Mouse (Mus musculus) monocyte, adult 5-6 weeks (primary cell): ENCODE results near the gene Cep290. TPM values are rescaled to one million over a fixed set of nuclear protein-coding genes. Genes with fewer than 3 reads are reported as not detected.
A peak's percentile ranks its signal among the peaks of the same experiment; 100 is the strongest.
"Not testable (repeated sequence)": the region's sequence is repeated elsewhere in the genome, so short reads cannot be mapped to it uniquely, and the experiment has no call there.

Experiments used
- ATAC-seq: fragments of 153-309, 156-312 bp; replicated peaks from 2 replicates; pipeline ENCODE4 v1.8.0; 2017; ENCODE audit warnings: mild to moderate bottlenecking; ENCODE audit not compliant: low TSS enrichment, insufficient number of reproducible peaks, severe bottlenecking, poor library complexity, low FRiP score
- total RNA-seq: library from RNA; stranded (forward); fragments of 200-1000, 200-491, 200-594 nt; gene quantifications from 3 replicates; pipeline ENCODE4 v1.2.3, GENCODE M21; 2017

The Cep290 gene
- 5.4 to 12.8 TPM (median 8.7 TPM) in 3 replicates for total RNA-seq

DNA sequence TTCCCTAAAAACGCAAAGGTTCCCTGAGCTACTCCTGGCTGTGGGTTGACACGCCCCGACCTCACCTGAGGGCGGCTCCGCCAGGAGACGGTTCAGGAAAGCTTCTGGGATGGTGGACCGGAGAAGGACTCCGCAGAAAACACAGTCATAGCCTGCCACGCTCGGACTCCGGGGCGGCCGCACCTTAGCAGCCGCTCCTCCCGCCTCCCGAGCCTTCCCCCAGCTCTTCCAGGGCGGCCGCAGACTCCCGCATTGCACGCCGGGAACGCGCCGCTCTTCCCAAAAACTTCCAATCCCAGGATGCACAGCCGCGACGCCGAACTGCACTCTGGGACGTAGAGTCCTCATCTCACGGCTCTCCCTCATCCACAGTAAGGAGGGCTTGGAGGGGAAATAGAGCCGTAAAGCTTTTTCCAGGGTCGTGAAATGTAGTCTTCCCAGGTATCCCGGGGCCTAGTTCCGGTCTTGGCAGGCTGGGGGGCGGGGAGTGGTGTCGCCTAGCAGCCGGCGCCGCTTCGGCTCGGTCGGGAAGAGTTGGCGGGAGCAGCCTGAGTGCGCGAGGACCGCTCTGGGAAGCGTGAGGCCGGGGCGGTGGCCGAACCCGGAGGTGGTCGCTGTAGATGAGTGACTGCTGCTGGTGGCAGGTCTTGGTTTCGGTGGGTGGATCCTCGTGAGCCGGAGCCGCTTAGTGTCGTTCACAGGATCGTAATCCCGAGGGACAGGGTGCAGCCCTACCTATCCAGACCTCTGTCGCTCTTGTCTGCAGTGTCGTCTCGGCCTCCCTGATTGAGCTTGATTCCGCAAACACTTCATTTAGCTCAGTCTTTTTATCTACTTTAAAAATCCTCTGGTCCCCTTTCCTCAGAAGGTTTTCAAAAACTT, at the start of gene Cep290, which contains the start of gene Tmtc3:
Cep290 (plus strand) TSS at position 462 of the 882 bp plus-strand sequence.
Tmtc3 (minus strand) TSS at position 254 of the 882 bp plus-strand sequence.
- peak; percentile 95 for ATAC-seq

DNA sequence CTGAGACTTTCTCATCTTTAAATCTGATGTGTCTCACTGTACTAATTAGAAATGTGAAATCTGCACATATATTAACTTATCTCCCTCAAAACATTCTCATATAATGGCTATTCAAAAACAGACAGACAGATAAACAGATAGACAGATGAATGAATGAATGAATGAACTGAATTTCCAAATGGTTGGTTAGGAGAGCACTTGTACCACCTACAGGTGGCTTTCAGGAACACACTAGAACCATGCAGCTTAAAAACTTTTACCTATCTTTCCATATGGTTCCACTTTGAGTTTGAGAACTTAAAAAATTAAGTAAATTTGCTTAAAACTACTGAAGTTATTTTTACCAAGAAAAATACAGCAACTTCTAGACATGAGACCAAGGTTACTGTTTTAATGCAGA, 38.0 kb upstream of the Cep290 start:
- no peak for ATAC-seq

DNA sequence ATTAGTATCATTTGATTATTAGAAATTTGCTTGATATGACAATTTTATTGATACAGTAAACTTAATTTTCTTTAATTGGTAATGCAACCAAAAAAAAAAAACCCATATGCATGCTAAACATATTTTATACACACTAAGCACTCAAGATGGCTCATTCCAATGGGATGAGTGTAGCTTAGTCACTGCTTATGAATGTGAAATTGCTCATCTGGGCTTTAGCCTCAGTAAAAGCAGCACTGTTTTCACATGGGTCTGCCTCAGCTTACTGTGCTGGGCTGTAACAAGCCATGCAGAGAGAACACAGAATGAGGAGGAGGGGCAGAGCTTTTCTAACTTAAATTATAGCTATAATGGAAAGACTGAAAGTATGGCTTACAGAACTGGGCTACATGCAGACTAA, 26.8 kb upstream of the Cep290 start:
- ATAC-seq, result no peak

DNA sequence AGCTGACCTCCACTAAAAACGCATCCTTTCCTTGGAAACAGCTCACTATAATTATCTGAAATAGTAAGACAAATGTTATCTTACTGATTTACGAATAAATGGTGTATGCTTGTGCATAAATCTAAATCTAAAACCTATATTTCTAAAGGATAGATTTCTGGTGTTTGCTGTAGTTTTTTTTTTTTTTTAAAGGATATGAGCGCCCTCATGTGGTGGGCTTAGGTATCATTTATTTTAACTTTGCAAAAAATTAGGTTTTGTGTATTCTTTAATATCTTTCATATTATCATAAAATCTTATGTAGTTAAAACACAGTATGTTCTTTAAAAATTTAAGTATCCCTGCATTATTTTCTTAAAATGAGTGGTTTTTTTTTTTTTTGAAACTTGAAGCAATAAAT, 12.3 kb upstream of the Cep290 start:
- no peak for ATAC-seq

DNA sequence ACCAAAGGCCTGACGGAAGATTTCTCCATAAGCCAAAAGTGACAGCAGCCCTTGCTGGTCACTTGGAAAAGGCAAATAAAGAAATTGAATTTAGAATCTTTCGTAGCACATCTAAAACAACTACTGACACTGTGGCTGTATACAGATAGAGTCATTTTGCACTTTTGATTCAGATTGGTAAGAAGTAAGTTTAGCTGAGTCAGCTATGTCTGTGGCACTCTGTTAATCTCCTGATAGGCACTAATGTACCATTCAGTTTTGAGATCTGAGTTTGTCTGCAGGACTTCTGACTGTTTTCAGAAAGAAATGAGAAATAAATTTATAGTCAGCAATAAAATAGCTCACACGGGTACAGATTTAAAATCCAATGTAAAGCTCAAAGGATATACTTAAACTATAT, 7.8 kb upstream of the Cep290 start:
- ATAC-seq, result no peak

DNA sequence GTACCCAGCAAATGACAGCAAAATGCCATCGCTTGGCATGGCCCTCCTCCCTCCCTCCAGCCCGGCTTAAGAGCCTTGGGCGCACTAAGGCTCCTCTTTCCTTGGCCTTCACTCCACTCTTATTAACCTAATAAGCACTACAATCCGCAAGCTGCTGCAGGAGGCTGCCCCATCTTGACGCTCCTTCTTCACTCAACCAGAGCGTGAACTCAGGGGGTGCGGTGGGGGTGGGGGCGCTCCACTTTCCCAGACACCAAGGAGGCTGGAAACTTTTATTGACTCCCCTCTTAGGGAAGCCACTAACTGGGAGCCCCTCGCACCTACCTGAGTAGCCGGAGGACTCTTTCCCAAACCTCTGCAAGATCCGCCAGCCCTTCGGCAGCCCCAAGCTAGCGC, 659 bp upstream of the Cep290 start:
- peak; percentile 25 for ATAC-seq

DNA sequence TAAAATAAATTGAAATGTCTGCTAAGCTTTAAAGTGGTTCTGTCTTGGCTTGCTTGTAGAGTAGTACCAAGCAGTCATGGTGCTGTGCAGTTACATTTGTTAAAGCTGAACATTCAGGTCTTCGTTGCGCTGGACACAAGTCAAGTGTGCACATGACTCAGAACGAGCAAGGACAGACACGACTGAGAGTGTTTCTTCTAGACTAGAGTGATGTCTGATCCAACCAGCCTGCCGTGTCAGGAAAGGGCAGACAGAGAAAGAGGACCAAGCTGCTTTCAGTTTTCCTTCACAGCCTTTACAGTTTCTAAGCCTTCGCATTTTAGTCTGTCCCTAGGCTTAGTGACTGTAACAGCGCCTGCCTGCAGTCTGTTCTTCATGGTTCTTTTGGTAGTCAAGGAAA, 4.6 kb downstream of the Cep290 start:
- no peak for ATAC-seq

DNA sequence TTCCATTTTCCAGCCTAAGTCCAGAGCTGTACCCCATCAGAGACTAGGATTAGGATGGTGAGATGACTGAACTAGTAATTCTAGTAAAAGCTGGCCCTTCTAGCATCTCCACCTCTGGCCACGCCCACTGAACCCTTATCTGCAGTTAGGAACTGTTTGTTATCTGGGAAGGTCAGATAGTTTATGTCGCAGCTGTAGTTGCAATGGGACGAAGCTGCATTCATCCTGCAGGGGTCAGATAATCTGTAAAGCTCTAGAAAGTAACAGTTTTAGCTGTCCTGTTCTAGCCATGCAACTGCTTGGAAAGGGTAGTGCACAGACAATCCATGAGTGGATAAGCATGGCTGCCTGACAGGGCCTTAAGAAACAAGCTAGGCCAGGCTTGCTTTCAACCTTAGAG, 11.0 kb downstream of the Cep290 start:
- ATAC-seq, result no peak

DNA sequence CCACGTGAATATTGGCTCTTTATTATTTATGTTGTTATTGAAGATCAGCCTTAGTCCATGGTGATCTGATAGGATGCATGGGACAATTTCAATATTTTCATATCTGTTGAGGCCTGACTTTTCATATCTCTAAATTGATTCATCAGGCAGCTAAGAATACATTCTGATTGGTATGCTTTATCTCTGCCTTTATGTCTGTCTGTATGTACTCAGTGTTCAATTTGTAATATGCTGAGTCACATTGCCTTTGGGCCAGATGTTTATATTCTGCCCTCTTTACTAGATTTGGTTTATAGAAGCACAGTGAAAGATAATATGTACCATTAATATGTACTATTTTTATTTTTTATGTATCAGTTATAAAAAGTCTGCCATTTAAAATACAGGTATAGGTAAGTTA, 20.8 kb downstream of the Cep290 start:
- no peak for ATAC-seq

DNA sequence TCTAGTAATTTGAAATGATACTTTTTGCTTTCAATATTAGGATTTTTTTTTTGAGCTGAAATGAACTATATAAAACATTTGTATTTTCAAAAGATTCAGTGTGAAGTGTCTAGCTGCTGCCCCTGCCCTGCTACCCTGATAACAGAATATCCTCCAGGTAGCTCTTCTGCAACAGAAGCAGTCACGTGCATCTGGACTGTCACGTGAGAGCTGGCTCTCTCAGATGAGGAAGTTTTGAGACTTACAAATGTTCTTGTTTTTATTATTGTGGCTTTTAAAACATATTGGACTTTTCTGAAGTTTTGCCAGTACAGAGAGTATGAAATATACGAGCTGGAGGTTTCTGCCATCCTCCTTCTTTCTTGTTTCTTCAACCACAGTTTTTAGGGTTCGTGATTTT, 34.3 kb downstream of the Cep290 start:
- no peak for ATAC-seq

DNA sequence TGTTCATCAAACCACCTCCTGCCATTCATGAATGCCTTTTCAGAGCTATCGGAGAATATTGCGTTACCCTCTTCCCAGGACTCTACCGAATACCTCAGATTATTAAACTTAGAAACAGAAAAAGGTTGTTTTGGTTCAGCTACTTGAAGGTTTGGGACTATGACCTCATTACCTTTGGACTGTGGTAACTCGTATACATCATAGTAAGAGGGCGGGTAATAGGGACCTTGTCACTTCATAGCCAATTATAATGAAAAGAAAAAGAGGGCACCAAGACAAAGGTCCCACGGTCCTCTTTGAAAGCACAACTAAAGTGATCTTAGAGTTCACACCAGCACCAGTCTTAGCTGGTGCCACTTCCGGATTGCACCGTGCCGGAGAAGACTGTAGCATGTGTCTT, 35.0 kb downstream of the Cep290 start:
- ATAC-seq, result no peak

DNA sequence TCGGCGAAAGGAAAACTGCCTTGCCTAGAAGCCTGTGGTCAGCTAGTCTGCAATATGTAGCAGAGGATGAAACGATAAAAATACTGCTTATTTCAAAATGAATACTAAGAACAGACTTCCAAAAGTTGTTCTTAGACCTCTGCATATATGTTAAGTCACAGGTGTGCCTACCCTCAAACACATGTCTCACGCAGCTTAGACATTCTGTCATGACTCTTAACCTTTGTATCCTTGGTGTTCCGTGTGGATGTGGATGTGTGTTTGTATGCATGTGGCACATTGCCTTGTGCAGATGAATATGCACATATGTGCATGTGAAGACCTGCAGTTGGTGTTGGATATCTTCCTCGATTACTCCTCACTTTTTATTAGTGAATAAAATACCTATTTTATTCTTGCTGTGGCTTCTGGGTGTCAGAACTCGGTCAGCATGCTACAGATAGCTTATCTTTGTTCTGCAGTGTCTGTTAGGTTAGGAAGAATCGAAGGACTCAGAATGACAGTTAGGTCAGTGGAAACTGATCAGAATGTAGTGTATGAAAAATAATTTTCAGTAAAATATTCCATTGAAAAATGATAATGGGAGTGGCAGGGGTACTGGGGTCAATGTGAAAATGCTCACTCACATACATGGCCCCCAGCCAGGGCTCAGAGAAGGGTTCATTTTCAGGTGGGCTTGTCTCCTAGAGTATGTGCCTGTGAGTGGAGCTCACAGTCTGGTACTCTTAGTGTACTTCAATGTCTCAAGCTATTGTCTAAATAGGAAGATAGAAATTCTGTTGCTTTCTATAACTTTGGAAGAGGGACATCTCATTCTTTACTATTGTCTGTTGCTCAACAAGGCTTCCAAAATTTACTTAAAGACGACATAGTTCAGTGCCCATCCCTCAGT, 37.4 kb downstream of the Cep290 start:
- ATAC-seq, result no peak

DNA sequence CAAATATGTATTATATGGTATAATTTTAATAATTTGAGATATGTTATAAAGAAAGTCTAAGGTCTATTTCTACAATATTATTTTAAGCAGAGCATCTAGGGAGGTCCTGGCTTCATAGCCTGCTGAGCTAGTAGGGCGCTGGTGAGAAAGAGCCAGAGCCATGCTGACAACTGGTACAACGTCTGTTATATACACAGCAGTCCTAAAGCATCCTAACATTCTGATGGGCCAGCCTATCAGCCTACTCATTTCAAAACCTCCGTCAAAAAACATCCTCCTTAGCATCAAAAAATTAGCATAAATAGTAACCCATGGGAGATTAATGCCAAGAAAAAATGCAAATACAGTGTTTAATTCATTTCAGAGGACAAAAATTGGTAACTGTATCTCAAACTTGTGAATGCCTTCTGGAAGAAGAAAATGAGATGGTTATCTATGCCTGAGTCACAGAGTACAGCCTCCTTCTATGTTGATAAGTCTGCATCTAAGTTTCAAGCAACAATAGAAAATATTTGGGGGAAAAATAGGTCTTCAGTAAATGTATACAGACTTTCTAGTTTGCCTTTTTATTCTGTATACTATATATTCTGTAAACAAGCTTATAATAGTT, 69.3 kb downstream of the Cep290 start:
- no peak for ATAC-seq

DNA sequence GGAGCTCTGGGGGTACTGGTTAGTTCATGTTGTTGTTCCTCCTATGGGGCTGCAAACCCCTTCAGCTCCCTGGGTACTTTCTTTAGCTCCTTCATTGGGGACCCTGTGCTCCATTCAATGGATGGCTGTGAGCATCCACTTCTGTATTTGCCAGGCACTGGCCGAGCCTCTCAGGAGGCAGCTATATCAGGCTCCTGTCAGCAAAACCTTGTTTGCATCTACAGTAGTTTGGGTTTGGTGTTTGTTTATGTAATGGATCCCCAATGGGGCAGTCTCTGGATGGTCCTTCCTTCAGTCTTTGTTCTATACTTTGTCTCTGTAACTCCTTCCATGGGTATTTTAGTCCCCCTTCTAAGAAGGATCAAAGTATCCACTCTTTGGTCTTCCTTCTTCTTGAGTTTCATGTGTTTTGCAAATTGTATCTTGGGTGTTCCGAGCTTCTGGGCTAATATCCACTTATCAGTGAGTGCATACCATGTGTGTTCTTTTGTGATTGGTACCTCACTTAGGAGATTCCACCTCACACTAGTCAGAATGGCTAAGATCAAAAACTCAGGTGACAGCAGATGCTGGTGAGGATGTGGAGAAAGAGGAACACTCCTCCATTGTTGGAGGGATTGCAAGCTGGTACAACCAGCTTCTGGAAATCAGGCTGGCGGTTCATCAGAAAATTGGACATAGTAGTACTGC, 73.0 kb downstream of the Cep290 start:
- ATAC-seq, result not testable (repeated sequence)

DNA sequence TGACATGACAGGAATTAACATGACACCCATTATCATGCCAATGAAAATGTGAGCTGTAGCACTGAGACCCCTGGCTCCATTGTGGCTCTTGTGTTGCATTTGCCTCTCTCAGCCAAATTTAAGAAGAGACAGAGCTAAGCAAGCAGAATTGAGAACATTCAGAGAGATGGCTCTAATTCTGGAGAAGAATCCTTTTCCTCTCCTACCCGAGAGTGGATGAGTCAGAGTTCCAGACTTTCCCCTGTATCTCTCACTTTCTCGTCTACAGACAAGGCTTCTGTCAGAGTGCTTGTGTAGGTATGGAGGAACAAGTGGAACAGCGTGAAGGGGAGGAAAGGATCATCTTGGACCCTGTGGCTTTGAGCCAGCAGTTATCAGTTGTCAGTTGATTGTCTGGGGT, 76.8 kb downstream of the Cep290 start:
- ATAC-seq, result no peak

DNA sequence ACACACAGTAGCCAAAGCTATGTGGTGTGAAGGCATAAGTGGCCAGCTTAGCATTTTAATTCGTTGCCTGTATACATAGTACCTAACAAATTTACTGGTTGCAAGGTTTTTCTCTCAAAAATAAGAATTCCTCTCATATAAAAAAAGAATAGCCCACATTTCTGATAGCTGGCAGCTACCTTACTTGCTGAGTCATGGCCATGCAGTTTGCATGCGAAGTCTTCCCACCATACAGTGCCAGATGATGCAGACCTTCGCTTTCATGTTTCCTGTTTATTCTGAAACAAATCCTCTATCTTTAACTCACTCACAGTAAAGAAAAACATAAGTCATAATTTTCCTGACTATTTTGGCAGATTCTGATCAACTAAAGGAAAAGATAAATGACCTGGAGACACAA, 84.3 kb downstream of the Cep290 start:
- no peak for ATAC-seq

DNA sequence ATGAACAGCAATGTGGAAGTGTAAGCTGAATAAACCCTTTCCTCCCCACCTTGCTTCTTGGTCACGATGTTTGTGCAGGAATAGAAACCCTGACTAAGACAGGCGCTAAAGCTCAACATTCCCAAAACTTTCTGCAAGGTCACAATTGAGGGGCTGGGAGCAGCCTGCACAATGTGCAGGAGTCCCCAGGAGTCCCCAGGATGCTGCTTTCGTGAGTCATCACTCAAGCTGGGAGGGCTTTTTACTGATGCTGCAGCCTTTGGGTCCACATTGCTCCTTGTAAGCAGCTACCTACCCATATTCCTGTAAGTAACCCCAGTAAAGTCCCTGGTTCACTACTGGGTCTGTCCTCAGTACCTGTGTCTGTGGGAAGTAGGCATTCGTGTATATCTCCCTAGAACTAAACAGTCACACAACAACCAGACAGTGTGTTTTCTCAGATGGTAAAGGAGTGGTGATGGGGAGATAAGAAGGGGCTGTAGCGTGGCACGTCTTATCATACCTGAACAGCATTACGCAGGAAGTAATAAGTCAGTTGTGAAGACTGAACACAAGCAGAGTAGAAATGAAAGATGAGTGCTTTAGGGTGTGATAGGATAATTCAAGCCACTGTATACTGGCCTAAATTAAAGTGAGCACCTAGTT, 87.3 kb downstream of the Cep290 start:
- ATAC-seq, result no peak

DNA sequence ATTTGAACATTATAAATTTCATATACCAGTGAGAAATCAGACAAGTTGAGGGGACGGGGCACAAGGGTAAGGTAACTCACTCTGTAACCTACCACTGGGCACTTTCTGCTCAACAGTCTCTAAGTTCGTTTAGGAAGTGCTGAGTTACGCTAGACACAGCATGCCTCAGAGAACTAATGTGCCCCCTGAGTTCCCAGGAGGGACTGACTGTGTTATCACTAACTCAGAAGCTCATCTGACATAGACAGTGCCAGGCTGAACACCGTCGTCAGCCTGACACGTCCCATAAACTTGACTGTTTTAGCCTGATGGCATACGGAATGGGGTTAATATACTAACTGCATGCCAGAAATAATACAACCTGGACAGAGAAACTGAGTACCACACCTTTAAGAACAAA, 87.9 kb downstream of the Cep290 start:
- no peak for ATAC-seq
